ENCODE assay signal across 8 mouse cellular contexts in the genomic region with DNA sequence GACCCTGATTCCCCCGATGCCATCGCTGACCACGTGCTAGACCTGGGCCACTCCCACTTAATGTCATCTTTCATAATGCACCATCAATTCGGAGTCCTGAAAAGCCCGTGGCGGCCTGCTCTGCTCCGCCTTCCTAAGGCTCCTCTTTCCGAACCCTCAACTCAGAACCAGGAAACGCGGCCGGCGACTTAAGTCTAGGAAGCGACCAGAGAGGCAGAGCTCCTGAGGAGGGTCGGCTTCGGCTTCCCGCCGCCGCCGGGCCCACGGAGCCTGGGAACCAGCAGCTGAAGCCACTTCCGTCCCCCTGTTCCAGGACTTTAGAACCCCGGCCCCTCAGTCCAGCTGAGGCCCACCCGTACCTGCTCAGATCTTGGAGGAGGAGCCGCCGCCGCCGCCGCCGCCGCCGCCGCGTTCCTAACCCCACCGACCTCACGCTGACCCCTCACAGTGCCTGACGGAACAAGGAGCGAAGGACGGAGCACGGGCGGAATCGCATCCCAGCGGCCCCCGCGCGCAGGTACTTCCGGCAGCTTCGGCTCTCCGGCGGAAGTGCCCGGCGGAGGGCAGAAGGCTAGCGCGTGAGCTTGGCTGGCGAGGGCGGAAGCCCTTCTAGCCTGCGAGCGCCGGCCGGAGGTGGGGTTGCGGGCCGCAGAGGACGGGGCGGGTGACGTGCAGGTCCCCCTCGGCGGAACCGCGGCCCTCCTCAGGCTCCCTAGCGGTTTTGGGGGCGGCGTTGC. TPM values are rescaled to one million over a fixed set of nuclear protein-coding genes. Genes with fewer than 3 reads are reported as not detected.
DNase-seq lines count a peak whose midpoint lies in the region; ATAC-seq and TF ChIP-seq lines count a peak whose summit lies in the region.

A gene (plus strand): TSS at position 69 of the 737 bp plus-strand sequence.
A gene (minus strand): TSS at position 545 of the 737 bp plus-strand sequence.

- no peaks in the 10 kb centered on the region; the same call in 1 of the 2 replicates for H3K4me1 ChIP-seq in bone marrow, adult 2 months (ENCODE audit: control insufficient read depth, insufficient read depth, low read length)
- peaks cover 33% of the 10 kb centered on the region for H3K4me1 ChIP-seq in embryonic facial prominence, embryonic 15.5 days
- H3K4me1 ChIP-seq in kidney, embryonic 14.5 days (ENCODE audit: control insufficient read depth, insufficient read depth, low read length) = peaks cover 23% of the 10 kb centered on the region
- peaks cover 28% of the 10 kb centered on the region for H3K4me1 ChIP-seq in limb, embryonic 15.5 days

- peak; percentile 93 for DNase-seq in 416B (ENCODE audit: low read depth)
- peak; percentile 84 to 87 for DNase-seq in heart, adult 9 months (ENCODE audit: low spot score in 2 of 2)
- DNase-seq in monocyte, adult 2 months (ENCODE audit: low read depth in 1 of 2, low spot score in 2 of 2) = peak; percentile 68 to 75
- DNase-seq in spleen, postnatal 36 days (ENCODE audit: low spot score in 2 of 2) = peak; percentile 88 to 90

- H3K9me3 ChIP-seq in embryonic facial prominence, embryonic 15.5 days (replicated peaks) = no peaks in the 10 kb centered on the region
- H3K9me3 ChIP-seq in kidney, embryonic 14.5 days (ENCODE audit: control insufficient read depth, low read length) = no peaks in the 10 kb centered on the region
- no peaks in the 10 kb centered on the region for H3K9me3 ChIP-seq in limb, embryonic 15.5 days

- ATAC-seq in embryonic facial prominence, embryonic 15.5 days (ENCODE audit: insufficient number of reproducible peaks, low FRiP score, low TSS enrichment, low read depth) = peak; percentile 88
- peak; percentile 93 for ATAC-seq in kidney, embryonic 14.5 days (ENCODE audit: low FRiP score, low TSS enrichment)
- peak; percentile 86 for ATAC-seq in limb, embryonic 15.5 days (ENCODE audit: insufficient number of reproducible peaks, low FRiP score, low TSS enrichment, low read depth)

- peak within 1 kb of the TSS; percentile 91 for H3K9ac ChIP-seq in embryonic facial prominence, embryonic 15.5 days
- peak within 1 kb of the TSS; percentile 80 for H3K9ac ChIP-seq in kidney, embryonic 14.5 days (ENCODE audit: low read depth, low read length)
- H3K9ac ChIP-seq in limb, embryonic 15.5 days = peak within 1 kb of the TSS; percentile 94

- peaks cover 36% of the 10 kb centered on the region for H3K36me3 ChIP-seq in embryonic facial prominence, embryonic 15.5 days
- H3K36me3 ChIP-seq in kidney, embryonic 14.5 days (ENCODE audit: control insufficient read depth, insufficient read depth, low read length) = peaks cover 40% of the 10 kb centered on the region
- H3K36me3 ChIP-seq in limb, embryonic 15.5 days = peaks cover 42% of the 10 kb centered on the region

- peak within 1 kb of the TSS; percentile 84 for H3K4me2 ChIP-seq in embryonic facial prominence, embryonic 15.5 days (replicated peaks)
- peak within 1 kb of the TSS; percentile 82 for H3K4me2 ChIP-seq in kidney, embryonic 14.5 days (replicated peaks; ENCODE audit: low read depth, low read length)
- H3K4me2 ChIP-seq in limb, embryonic 15.5 days = peak within 1 kb of the TSS; percentile 90

- TF ChIP-seq CTCF in bone marrow, adult 2 months (IDR thresholded peaks at IDR 0.05; ENCODE audit: control insufficient read depth, insufficient read depth, low read length) = no peak

- peak within 1 kb of the TSS; percentile 89 for H3K27ac ChIP-seq in bone marrow, adult 2 months (ENCODE audit: control insufficient read depth, insufficient read depth, low read depth, low read length, poor library complexity)
- peak within 1 kb of the TSS; percentile 93 for H3K27ac ChIP-seq in embryonic facial prominence, embryonic 15.5 days (replicated peaks)
- peak within 1 kb of the TSS; percentile 82 for H3K27ac ChIP-seq in kidney, embryonic 14.5 days (ENCODE audit: low read depth, low read length)
- peak within 1 kb of the TSS; percentile 94 for H3K27ac ChIP-seq in limb, embryonic 15.5 days

- H3K27me3 ChIP-seq in embryonic facial prominence, embryonic 15.5 days = no peaks in the 10 kb centered on the region
- no peaks in the 10 kb centered on the region for H3K27me3 ChIP-seq in kidney, embryonic 14.5 days (ENCODE audit: control insufficient read depth, insufficient read depth, low read length)
- no peaks in the 10 kb centered on the region for H3K27me3 ChIP-seq in limb, embryonic 15.5 days

- TF ChIP-seq POLR2A in bone marrow, adult 2 months (IDR thresholded peaks at IDR 0.05; ENCODE audit: borderline replicate concordance, control insufficient read depth, low read depth, low read length) = peak; percentile 65; the same call in 1 of the 2 replicates

- H3K4me3 ChIP-seq in bone marrow, adult 2 months (replicated peaks; ENCODE audit: control insufficient read depth, low read depth, low read length) = peak within 1 kb of the TSS; percentile 90
- peak within 1 kb of the TSS; percentile 90 for H3K4me3 ChIP-seq in embryonic facial prominence, embryonic 15.5 days (replicated peaks)
- peak within 1 kb of the TSS; percentile 68 for H3K4me3 ChIP-seq in kidney, embryonic 14.5 days (ENCODE audit: low read length)
- H3K4me3 ChIP-seq in limb, embryonic 15.5 days = peak within 1 kb of the TSS; percentile 91

- under 1% methylated on average over 71 of the region's 71 CpGs for WGBS in bone marrow, adult 2 months
- WGBS in embryonic facial prominence, embryonic 15.5 days = under 1% methylated on average over 71 of the region's 71 CpGs
- under 1% methylated on average over 63 of the region's 71 CpGs for WGBS in kidney, embryonic 14.5 days
- under 1% methylated on average over 71 of the region's 71 CpGs for WGBS in limb, embryonic 15.5 days

RNA-seq across cellular contexts. Expression of the first gene that starts in this region (rescaled TPM):
- 10.8 and 30.8 TPM in 2 replicates for polyA plus RNA-seq in bone marrow, adult 2 months (2011; ENCODE audit: insufficient read depth, insufficient read length, low replicate concordance, missing spikeins)
- polyA plus RNA-seq in embryonic facial prominence, embryonic 15.5 days (2015; fragmentation: Nextera tagmentation; extraction: Ambion mirVana) = 43.2 and 44.3 TPM in 2 replicates
- 25.7 and 39.0 TPM in 2 replicates for polyA plus RNA-seq in kidney, embryonic 14.5 days (2014; fragmentation: Nextera tagmentation; extraction: Ambion mirVana)
- polyA plus RNA-seq in limb, embryonic 15.5 days (2015; fragmentation: Nextera tagmentation; extraction: Ambion mirVana) = 40.4 and 42.1 TPM in 2 replicates

RNA-seq across cellular contexts. Expression of the second gene that starts in this region (rescaled TPM):
- 25.1 and 48.4 TPM in 2 replicates for polyA plus RNA-seq in bone marrow, adult 2 months (2011; ENCODE audit: insufficient read depth, insufficient read length, low replicate concordance, missing spikeins)
- 65.2 and 65.3 TPM in 2 replicates for polyA plus RNA-seq in embryonic facial prominence, embryonic 15.5 days (2015; fragmentation: Nextera tagmentation; extraction: Ambion mirVana)
- polyA plus RNA-seq in kidney, embryonic 14.5 days (2014; fragmentation: Nextera tagmentation; extraction: Ambion mirVana) = 51.5 and 53.9 TPM in 2 replicates
- polyA plus RNA-seq in limb, embryonic 15.5 days (2015; fragmentation: Nextera tagmentation; extraction: Ambion mirVana) = 59.0 and 64.8 TPM in 2 replicates

Comparison
In these comparisons a context has a peak if more than half of its experiments do, and no peak if none do; other contexts are left out.
1. Peak in every context shown above with its lines: DNase-seq, ATAC-seq, H3K4me3 ChIP-seq and H3K27ac ChIP-seq.